Mouse (Mus musculus): ENCODE results near the gene Fgf3.

DNA sequence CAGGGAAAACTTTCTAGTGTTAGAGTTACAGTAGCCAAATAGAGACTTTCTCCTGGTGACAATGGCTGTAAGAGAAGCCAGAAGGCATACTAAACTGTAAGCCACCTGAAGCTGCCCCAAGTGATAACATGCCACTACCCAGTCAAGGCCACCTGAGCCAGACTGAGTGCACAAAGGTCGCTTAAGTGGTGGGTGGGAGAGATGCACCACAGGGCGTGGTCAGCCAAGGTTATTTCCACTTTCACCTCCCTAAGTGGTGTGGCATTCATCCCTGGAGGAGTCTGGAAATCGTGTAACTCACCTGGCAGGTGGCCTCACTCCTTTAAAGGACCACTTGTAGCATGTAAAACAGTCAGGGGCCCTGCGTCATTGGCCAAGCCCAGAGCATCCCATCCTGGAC, 29.3 kb downstream of the Fgf3 start:
- TF ChIP-seq CTCF (IDR thresholded peaks at IDR 0.05; ENCODE audit: control insufficient read depth, insufficient read depth, insufficient read length), result no peak
- no peak for TF ChIP-seq MAX (IDR thresholded peaks at IDR 0.05)
- TF ChIP-seq USF1 (IDR thresholded peaks at IDR 0.05; ENCODE audit: low read depth), result no peak
- TF ChIP-seq MYOD1 (IDR thresholded peaks at IDR 0.05; ENCODE audit: control insufficient read depth, insufficient read length, low read depth), result no peak
- TF ChIP-seq CEBPB (IDR thresholded peaks at IDR 0.05; ENCODE audit: low read depth), result no peak
- no peak for TF ChIP-seq MYOG (IDR thresholded peaks at IDR 0.05; ENCODE audit: control insufficient read depth, extremely low read depth, insufficient read length)
- TF ChIP-seq FOSL1 (IDR thresholded peaks at IDR 0.05; ENCODE audit: insufficient read depth, low read length, poor library complexity, severe bottlenecking), result no peak
